Mouse (Mus musculus): Measurements from ENCODE around the gene Trim28. TPM values are rescaled to one million over a fixed set of nuclear protein-coding genes. Genes with fewer than 3 reads are reported as not detected.
A peak's percentile ranks its signal among the peaks of the same experiment; 100 is the strongest.

Trim28 gene
- polyA plus RNA-seq, 1 experiment from 2014 or later: 447 TPM

- CTCF ChIA-PET: interaction anchor here (0.8 to 2.6 kb wide), 6 partner anchors 10 to 32 kb away, joined by 3 to 10 read pairs (median 4); partner anchors contain the start of gene Zbtb45
- POLR2A ChIA-PET: interaction anchor here (1.2 kb wide), 1 partner anchor 55 kb away, joined by 3 read pairs; no protein-coding TSS in a partner anchor
- H3K27me3 ChIP-seq: no peaks in the 10 kb centered on the region
- in situ Hi-C loops (cut with MboI; ENCODE audit: low pct_unique_long_range_greater_than_20kb): no loop called here
- ATAC-seq (peak; percentile 98), DNase-seq (ENCODE audit: low read depth, low spot score) (peak; percentile 90)
- TF ChIP-seq CTCF (IDR thresholded peaks at IDR 0.05): no peak
Observed at GRCm38 (mm10) chr7:12977682-12978389, 21.1 kb upstream of the Trim28 start, which contains the start of gene Zfp446. Zfp446 (plus strand) TSS chr7:12977848.

- in situ Hi-C loops (cut with MboI; ENCODE audit: low pct_unique_long_range_greater_than_20kb): no loop called here
- TF ChIP-seq CTCF (IDR thresholded peaks at IDR 0.05): no peak
- H3K27me3 ChIP-seq: no peaks in the 10 kb centered on the region
- no peak for DNase-seq (ENCODE audit: low read depth, low spot score)
- ChIA-PET CTCF (interaction anchor here (0.6 kb wide), 1 partner anchor 14 kb away, joined by 3 read pairs; no protein-coding TSS in a partner anchor), POLR2A (no interaction called here)
- no peak for ATAC-seq
Observed at GRCm38 (mm10) chr7:12978931-12979722, 19.8 kb upstream of the Trim28 start.

GRCm38 (mm10) chr7:12979776-12980175, 19.1 kb upstream of the Trim28 start:
- TF ChIP-seq CTCF (IDR thresholded peaks at IDR 0.05): no peak
- H3K27me3 ChIP-seq: no peaks in the 10 kb centered on the region
- no peak for DNase-seq (ENCODE audit: low read depth, low spot score)
- CTCF ChIA-PET: interaction anchor here (0.6 to 0.8 kb wide), 2 partner anchors 13 to 17 kb away, joined by 3 read pairs; no protein-coding TSS in a partner anchor
- POLR2A ChIA-PET: no interaction called here
- no peak for ATAC-seq
- in situ Hi-C loops (cut with MboI; ENCODE audit: low pct_unique_long_range_greater_than_20kb): no loop called here

- no peak for DNase-seq (ENCODE audit: low read depth, low spot score)
- POLR2A ChIA-PET: no interaction called here
- in situ Hi-C loops (cut with MboI; ENCODE audit: low pct_unique_long_range_greater_than_20kb): no loop called here
- CTCF ChIA-PET: interaction anchor here (0.8 kb wide), 1 partner anchor 18 kb away, joined by 3 read pairs; no protein-coding TSS in a partner anchor
- ATAC-seq: no peak
- no peaks in the 10 kb centered on the region for H3K27me3 ChIP-seq
- no peak for TF ChIP-seq CTCF (IDR thresholded peaks at IDR 0.05)
Observed at GRCm38 (mm10) chr7:12980291-12980690, 18.6 kb upstream of the Trim28 start.

GRCm38 (mm10) chr7:12985724-12986123, 13.2 kb upstream of the Trim28 start:
- H3K27me3 ChIP-seq: no peaks in the 10 kb centered on the region
- POLR2A ChIA-PET: interaction anchor here (0.6 kb wide), 1 partner anchor 24 kb away, joined by 4 read pairs; the partner anchor contains the start of gene Zbtb45
- DNase-seq (ENCODE audit: low read depth, low spot score) (no peak), ATAC-seq (no peak)
- CTCF ChIA-PET: no interaction called here
- no peak for TF ChIP-seq CTCF (IDR thresholded peaks at IDR 0.05)
- in situ Hi-C loops (cut with MboI; ENCODE audit: low pct_unique_long_range_greater_than_20kb): no loop called here

GRCm38 (mm10) chr7:12986906-12987305, 12.0 kb upstream of the Trim28 start:
- CTCF ChIA-PET: no interaction called here
- in situ Hi-C loops (cut with MboI; ENCODE audit: low pct_unique_long_range_greater_than_20kb): no loop called here
- POLR2A ChIA-PET: no interaction called here
- DNase-seq (ENCODE audit: low read depth, low spot score) (no peak), ATAC-seq (no peak)
- H3K27me3 ChIP-seq: no peaks in the 10 kb centered on the region
- no peak for TF ChIP-seq CTCF (IDR thresholded peaks at IDR 0.05)

GRCm38 (mm10) chr7:12987409-12988189, 11.3 kb upstream of the Trim28 start:
- POLR2A ChIA-PET: no interaction called here
- H3K27me3 ChIP-seq: no peaks in the 10 kb centered on the region
- ATAC-seq (no peak), DNase-seq (ENCODE audit: low read depth, low spot score) (no peak)
- in situ Hi-C loops (cut with MboI; ENCODE audit: low pct_unique_long_range_greater_than_20kb): no loop called here
- TF ChIP-seq CTCF (IDR thresholded peaks at IDR 0.05): no peak
- CTCF ChIA-PET: interaction anchor here (0.9 kb wide), 1 partner anchor 10 kb away, joined by 4 read pairs; the partner anchor contains the start of gene Slc27a5

- no peaks in the 10 kb centered on the region for H3K27me3 ChIP-seq
- peak; percentile 48 for TF ChIP-seq CTCF (IDR thresholded peaks at IDR 0.05)
- in situ Hi-C loops (cut with MboI; ENCODE audit: low pct_unique_long_range_greater_than_20kb): no loop called here
- DNase-seq (ENCODE audit: low read depth, low spot score) (no peak), ATAC-seq (no peak)
- POLR2A ChIA-PET: no interaction called here
- CTCF ChIA-PET: interaction anchor here (1.2 to 1.8 kb wide), 3 partner anchors 13 to 80 kb away, joined by 3 to 6 read pairs (median 3); no protein-coding TSS in a partner anchor
Observed at GRCm38 (mm10) chr7:12992222-12992621, 6.7 kb upstream of the Trim28 start.

- ChIA-PET POLR2A (no interaction called here), CTCF (interaction anchor here (1.0 to 1.8 kb wide), 4 partner anchors 11 to 41 kb away, joined by 3 to 6 read pairs (median 3); partner anchors contain the start of gene Zfp446)
- DNase-seq (ENCODE audit: low read depth, low spot score): no peak
- in situ Hi-C loops (cut with MboI; ENCODE audit: low pct_unique_long_range_greater_than_20kb): no loop called here
- no peaks in the 10 kb centered on the region for H3K27me3 ChIP-seq
- no peak for ATAC-seq
- no peak for TF ChIP-seq CTCF (IDR thresholded peaks at IDR 0.05)
Observed at GRCm38 (mm10) chr7:12993148-12993547, 5.8 kb upstream of the Trim28 start.

GRCm38 (mm10) chr7:12995862-12996261, 3.1 kb upstream of the Trim28 start:
- no peak for ATAC-seq
- POLR2A ChIA-PET: no interaction called here

More at GRCm38 (mm10) chr7:12995862-12996261, 3.1 kb upstream of the Trim28 start:
- no peak for DNase-seq (ENCODE audit: low read depth, low spot score)
- TF ChIP-seq CTCF (IDR thresholded peaks at IDR 0.05): no peak
- CTCF ChIA-PET: no interaction called here
- in situ Hi-C loops (cut with MboI; ENCODE audit: low pct_unique_long_range_greater_than_20kb): no loop called here
- no peaks in the 10 kb centered on the region for H3K27me3 ChIP-seq
